Mouse (Mus musculus) CH12.LX (cell line): ENCODE measurements at regions not wholly inside any gene's neighbourhood (a gene's known extent, or its start where the extent isn't known, plus 50 kb on each side); places are given as distances from the start of the nearest gene placed in this dataset.

Experiments
- DNase-seq: peaks from one replicate; pipeline ENCODE4 v3.0.0-alpha.2; 2013; ENCODE audit errors: extremely low read depth
- H3K27ac ChIP-seq: 2 replicates; pipeline ENCODE4 v1.5.1; 2012; ENCODE audit warnings: low read depth, mild to moderate bottlenecking, control low read depth, moderate library complexity; ENCODE audit not compliant: insufficient read depth
- H3K27me3 ChIP-seq: replicated peaks from 2 replicates; pipeline ENCODE3; 2012; ENCODE audit warnings: inconsistent platforms
- H3K36me3 ChIP-seq, 2 experiments: replicated peaks in 1 of 2; 2 replicates each; pipeline versions ENCODE3 to v1.6.1; 2012; ENCODE audit warnings: inconsistent platforms in 1 of 2, low read length in 1 of 2, mild to moderate bottlenecking in 1 of 2, mixed read lengths in 1 of 2, moderate library complexity in 1 of 2; ENCODE audit not compliant: control insufficient read depth in 1 of 2, insufficient read depth in 1 of 2
- H3K4me1 ChIP-seq, 2 experiments: 2 replicates each; pipeline ENCODE4 v1.6.1; 2012; ENCODE audit warnings: inconsistent platforms in 1 of 2, moderate library complexity in 1 of 2; ENCODE audit not compliant: insufficient read depth in 2 of 2, control insufficient read depth in 1 of 2
- H3K4me2 ChIP-seq: 2 replicates; pipeline ENCODE4 v1.6.1; 2012; ENCODE audit warnings: low read depth, mild to moderate bottlenecking, control low read depth; ENCODE audit not compliant: poor library complexity, insufficient read depth, severe bottlenecking
- H3K4me3 ChIP-seq, 3 experiments: fragments of 150-350 bp in 1 of 3; sonication (generic) in 1 of 3; replicated peaks in 1 of 3; 2 replicates each; pipeline versions ENCODE3 to v1.5.1; 2011 to 2012; ENCODE audit warnings: low read depth in 2 of 3, low read length in 2 of 3, mild to moderate bottlenecking in 2 of 3, moderate library complexity in 2 of 3, control low read depth in 1 of 3, improper control_type of control experiment in 1 of 3, inconsistent platforms in 1 of 3, mixed read lengths in 1 of 3; ENCODE audit not compliant: poor library complexity in 1 of 3
- H3K79me2 ChIP-seq: replicated peaks from 2 replicates; pipeline ENCODE4 v1.6.1; 2012; ENCODE audit warnings: mild to moderate bottlenecking, moderate library complexity; ENCODE audit not compliant: control insufficient read depth, poor library complexity, insufficient read depth, severe bottlenecking; ENCODE audit errors: extremely low read depth
- H3K9ac ChIP-seq: 2 replicates; pipeline ENCODE4 v1.6.1; 2012; ENCODE audit warnings: low read depth, mild to moderate bottlenecking, control low read depth, moderate library complexity; ENCODE audit not compliant: insufficient read depth
- H3K9me3 ChIP-seq: replicated peaks from 2 replicates; pipeline ENCODE3; 2012; ENCODE audit warnings: low read length, inconsistent platforms, mixed read lengths
- CHD2 ChIP-seq: IDR thresholded peaks from 2 replicates; pipeline ENCODE4 v1.6.1; 2011; ENCODE audit warnings: low read length, improper control_type of control experiment
- CTCF ChIP-seq, 2 experiments: IDR thresholded peaks in 1 of 2; conservative IDR thresholded peaks in 1 of 2; 2 replicates each; pipeline ENCODE4 v1.5.1; 2011 to 2012; ENCODE audit warnings: low read depth in 2 of 2, low read length in 2 of 2, improper control_type of control experiment in 1 of 2, inconsistent platforms in 1 of 2, mild to moderate bottlenecking in 1 of 2, moderate library complexity in 1 of 2
- E2F4 ChIP-seq: IDR thresholded peaks from 2 replicates; pipeline ENCODE4 v1.6.1; 2011; ENCODE audit warnings: low read depth, low read length, improper control_type of control experiment; ENCODE audit not compliant: insufficient replicate concordance
- ELF1 ChIP-seq: IDR thresholded peaks from 2 replicates; pipeline ENCODE4 v1.6.1; 2014; ENCODE audit warnings: low read depth, mild to moderate bottlenecking, inconsistent platforms, low read length, improper control_type of control experiment
- ETS1 ChIP-seq: conservative IDR thresholded peaks from 2 replicates; pipeline ENCODE4 v1.6.1; 2012; ENCODE audit warnings: low read depth, mild to moderate bottlenecking, inconsistent platforms, low read length, improper control_type of control experiment, moderate library complexity
- HCFC1 ChIP-seq: IDR thresholded peaks from 2 replicates; pipeline ENCODE4 v1.6.1; 2012; ENCODE audit warnings: low read depth, mild to moderate bottlenecking, inconsistent platforms, low read length, improper control_type of control experiment
- POLR2AphosphoS2 ChIP-seq: IDR thresholded peaks from 2 replicates; pipeline ENCODE4 v1.6.1; 2011; ENCODE audit warnings: low read depth, low read length, improper control_type of control experiment
- RAD21 ChIP-seq: IDR thresholded peaks from 2 replicates; pipeline ENCODE4 v1.6.1; 2011; ENCODE audit warnings: low read depth, mild to moderate bottlenecking, low read length, improper control_type of control experiment, moderate library complexity
- SIN3A ChIP-seq: IDR thresholded peaks from 2 replicates; pipeline ENCODE4 v1.6.1; 2012; ENCODE audit warnings: low read length, improper control_type of control experiment, inconsistent platforms
- SMC3 ChIP-seq: IDR thresholded peaks from 2 replicates; pipeline ENCODE4 v1.6.1; 2011; ENCODE audit warnings: low read depth, low read length, improper control_type of control experiment
- UBTF ChIP-seq: IDR thresholded peaks from 2 replicates; pipeline ENCODE4 v1.6.1; 2012; ENCODE audit warnings: low read depth, mild to moderate bottlenecking, inconsistent platforms, low read length, improper control_type of control experiment, moderate library complexity
- USF2 ChIP-seq: conservative IDR thresholded peaks from 2 replicates; pipeline ENCODE4 v1.6.1; 2011; ENCODE audit warnings: low read depth, low read length, improper control_type of control experiment
- ZKSCAN1 ChIP-seq: IDR thresholded peaks from 2 replicates; pipeline ENCODE4 v1.6.1; 2012; ENCODE audit warnings: low read depth, inconsistent platforms, low read length, improper control_type of control experiment, borderline replicate concordance
- ZMIZ1 ChIP-seq: IDR thresholded peaks from 2 replicates; pipeline ENCODE4 v1.6.1; 2012; ENCODE audit warnings: low read depth, mild to moderate bottlenecking, inconsistent platforms, low read length, improper control_type of control experiment
- dilution Hi-C: fragments of 300-500 bp; cut with MboI; formaldehyde crosslinking; loops from 2 replicates; pipeline ENCODE4 v1.14.3; 2020; ENCODE audit warnings: low sequenced_read_pairs; ENCODE audit not compliant: extremely low pct_unique_long_range_greater_than_20kb, extremely low pct_ligation_motif_present
- in situ Hi-C: fragments of 300-500 bp; cut with MboI; formaldehyde crosslinking; loops from 3 replicates; pipeline ENCODE4 v1.14.3; 2019; ENCODE audit warnings: low sequenced_read_pairs, low pct_ligation_motif_present, low pct_unique_long_range_greater_than_20kb, mixed read lengths

DNA sequence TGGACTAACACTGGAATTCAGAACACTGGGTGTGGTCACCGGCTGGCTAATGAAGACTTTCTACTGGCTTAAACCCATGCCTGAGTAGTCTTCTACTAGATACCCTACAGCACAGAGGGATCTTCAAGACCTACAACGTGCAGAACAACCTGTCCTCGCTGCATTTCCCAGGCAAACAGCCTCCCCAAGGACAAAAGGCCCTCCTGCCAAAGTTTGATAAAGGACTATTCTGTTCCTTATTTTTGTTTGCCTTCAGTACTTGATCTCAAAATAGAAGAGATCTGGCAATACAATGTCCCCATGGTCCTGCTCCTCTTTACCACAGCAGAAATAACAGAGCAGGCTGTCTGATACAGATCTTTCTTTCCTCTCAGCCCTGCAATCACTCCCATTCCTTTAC, 85.2 kb upstream of the 2610301B20Rik start:
- H3K4me1 ChIP-seq = no peaks in the 10 kb centered on the region; a peak in 1 of 4 replicates
- H3K79me2 ChIP-seq = no peaks in the 10 kb centered on the region
- dilution Hi-C loops = no loop called here
- H3K9me3 ChIP-seq = no peaks in the 10 kb centered on the region
- no peak for TF ChIP-seq HCFC1
- TF ChIP-seq ZKSCAN1 = no peak
- no peak for TF ChIP-seq CHD2
- TF ChIP-seq CTCF (conservative IDR thresholded peaks at IDR 0.05 in 1 of 2, IDR thresholded peaks at IDR 0.05 in 1 of 2; ENCODE audit: low read depth in 2 of 2, low read length in 2 of 2) = no peak
- no peak for TF ChIP-seq ELF1
- TF ChIP-seq UBTF = no peak
- TF ChIP-seq E2F4 = no peak
- TF ChIP-seq, all 38 proteins: peak for 0
- no peak for DNase-seq
- Histone ChIP-seq H3K4me3 (no peak overlapping the region), H3K4me2 (no peak overlapping the region), H3K27ac (no peak overlapping the region), H3K9ac (no peak overlapping the region), H3K27me3 (no peaks in the 10 kb centered on the region), H3K36me3 (no peaks in the 10 kb centered on the region)
- in situ Hi-C loops = no loop called here

DNA sequence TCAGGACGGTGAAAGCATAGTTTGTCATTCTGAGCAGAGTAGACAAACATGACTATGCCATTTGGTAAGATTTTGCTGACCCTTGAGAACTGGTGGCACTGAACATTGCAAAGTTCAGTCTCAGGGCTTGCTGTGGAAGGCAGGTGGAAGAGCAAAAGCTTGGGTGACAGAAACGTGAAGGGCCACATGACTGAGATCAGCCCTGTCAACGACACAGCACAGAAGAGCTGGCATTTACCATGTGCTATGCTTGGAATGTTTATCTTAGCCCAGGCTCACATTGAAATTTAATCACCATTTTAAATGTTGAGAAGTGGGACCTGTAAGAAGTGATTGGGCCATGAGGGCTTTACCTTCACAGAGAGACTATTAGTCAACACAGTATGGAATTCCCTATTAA, 81.7 kb upstream of the 2610301B20Rik start:
- Histone ChIP-seq H3K9me3 (no peaks in the 10 kb centered on the region), H3K4me1 (no peaks in the 10 kb centered on the region; a peak in 1 of 4 replicates), H3K27me3 (no peaks in the 10 kb centered on the region), H3K4me3 (no peak overlapping the region), H3K36me3 (no peaks in the 10 kb centered on the region), H3K9ac (no peak overlapping the region), H3K27ac (no peak overlapping the region), H3K79me2 (no peaks in the 10 kb centered on the region), H3K4me2 (no peak overlapping the region)
- no peak for DNase-seq
- dilution Hi-C loops = no loop called here
- no peak for TF ChIP-seq POLR2AphosphoS2
- TF ChIP-seq USF2 = no peak
- in situ Hi-C loops = no loop called here

DNA sequence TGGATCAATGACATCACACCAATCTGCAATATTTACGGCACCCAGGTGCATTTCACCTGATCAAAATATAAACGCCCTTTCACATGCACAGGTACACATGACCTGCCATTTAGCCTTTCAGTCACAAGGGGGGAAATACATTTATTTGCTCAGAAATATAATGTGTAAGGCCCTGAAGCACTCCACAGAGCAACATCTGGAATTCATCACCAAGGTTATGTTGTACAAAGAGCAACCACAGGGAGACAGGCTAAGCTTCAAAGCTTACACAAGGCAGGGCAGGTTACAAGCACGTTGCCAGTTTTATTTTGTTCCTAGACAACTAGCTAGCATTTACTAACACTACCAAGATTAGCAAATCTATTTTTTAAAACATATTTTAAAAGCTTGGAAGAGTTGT, 79.8 kb upstream of the 2610301B20Rik start:
- H3K27ac ChIP-seq = no peak overlapping the region
- H3K9me3 ChIP-seq = no peaks in the 10 kb centered on the region
- dilution Hi-C loops (no loop called here), in situ Hi-C loops (no loop called here)
- no peaks in the 10 kb centered on the region; a peak in 1 of 4 replicates for H3K4me1 ChIP-seq
- no peaks in the 10 kb centered on the region for H3K36me3 ChIP-seq
- no peak for TF ChIP-seq RAD21
- no peak for TF ChIP-seq ETS1
- TF ChIP-seq E2F4 = no peak
- no peak for TF ChIP-seq SIN3A
- no peak for TF ChIP-seq USF2
- TF ChIP-seq ZMIZ1 = no peak
- no peak for TF ChIP-seq HCFC1
- TF ChIP-seq ELF1 = no peak
- no peak for TF ChIP-seq SMC3
- TF ChIP-seq CHD2 = no peak
- no peak overlapping the region for H3K4me2 ChIP-seq
- H3K9ac ChIP-seq = no peak overlapping the region
- no peaks in the 10 kb centered on the region for H3K27me3 ChIP-seq
- DNase-seq = no peak
- H3K4me3 ChIP-seq = no peak overlapping the region
- no peaks in the 10 kb centered on the region for H3K79me2 ChIP-seq
